Mouse (Mus musculus): Measurements from ENCODE around the gene Lrcol1. TPM values are rescaled to one million over a fixed set of nuclear protein-coding genes. Genes with fewer than 3 reads are reported as not detected.

Lrcol1 gene
- polyA plus RNA-seq, 1 experiment from 2014 or later: 2.8 TPM

DNA sequence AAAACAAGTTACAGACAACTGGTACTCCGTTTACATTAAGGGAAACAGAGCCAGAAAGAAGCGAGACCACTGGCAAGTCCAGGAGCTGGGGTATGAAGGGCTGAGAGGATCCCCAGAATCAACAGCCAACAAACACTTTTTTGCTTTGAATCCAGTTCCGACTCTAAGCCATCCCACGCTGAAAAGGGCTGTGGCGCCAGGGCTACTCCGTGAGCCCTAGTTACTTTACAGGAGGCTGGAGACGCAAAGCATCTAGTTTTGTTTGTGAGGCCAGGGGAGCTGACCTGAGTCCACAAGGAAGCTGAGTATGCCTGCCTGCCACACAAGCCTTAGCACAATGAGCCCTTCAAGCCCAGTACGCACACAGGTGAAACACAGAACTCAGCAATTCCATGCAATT, 42.8 kb downstream of the Lrcol1 start:
- peaks cover 8% of the 10 kb centered on the region; the same call in 1 of the 2 replicates for H3K27me3 ChIP-seq
- WGBS: 17% methylated on average over 8 of the region's 8 CpGs
- H3K27ac ChIP-seq: no peak overlapping the region
- H3K9ac ChIP-seq: peak overlapping the region; percentile 37
- peaks cover 17% of the 10 kb centered on the region for H3K4me1 ChIP-seq
- H3K4me2 ChIP-seq: peak overlapping the region; percentile 71
- H3K4me3 ChIP-seq: peak overlapping the region; percentile 50
- no peak for ATAC-seq (ENCODE audit: borderline replicate concordance, extremely low read depth, low FRiP score, low TSS enrichment)
- no peaks in the 10 kb centered on the region for H3K36me3 ChIP-seq
- no peaks in the 10 kb centered on the region for H3K9me3 ChIP-seq

- Histone ChIP-seq H3K36me3 (no peaks in the 10 kb centered on the region), H3K27ac (no peak overlapping the region), H3K4me3 (no peak overlapping the region), H3K27me3 (peaks cover 8% of the 10 kb centered on the region; the same call in 1 of the 2 replicates), H3K4me1 (peaks cover 17% of the 10 kb centered on the region), H3K4me2 (no peak overlapping the region), H3K9ac (no peak overlapping the region), H3K9me3 (no peaks in the 10 kb centered on the region)
- WGBS: 80% methylated on average over 4 of the region's 4 CpGs
- no peak for ATAC-seq (ENCODE audit: borderline replicate concordance, extremely low read depth, low FRiP score, low TSS enrichment)
Observed at GRCm38 (mm10) chr5:110390631-110391030, 46.1 kb downstream of the Lrcol1 start.

- 76% methylated on average over 5 of the region's 5 CpGs for WGBS
Observed at GRCm38 (mm10) chr5:110392727-110393126, 48.2 kb downstream of the Lrcol1 start.

DNA sequence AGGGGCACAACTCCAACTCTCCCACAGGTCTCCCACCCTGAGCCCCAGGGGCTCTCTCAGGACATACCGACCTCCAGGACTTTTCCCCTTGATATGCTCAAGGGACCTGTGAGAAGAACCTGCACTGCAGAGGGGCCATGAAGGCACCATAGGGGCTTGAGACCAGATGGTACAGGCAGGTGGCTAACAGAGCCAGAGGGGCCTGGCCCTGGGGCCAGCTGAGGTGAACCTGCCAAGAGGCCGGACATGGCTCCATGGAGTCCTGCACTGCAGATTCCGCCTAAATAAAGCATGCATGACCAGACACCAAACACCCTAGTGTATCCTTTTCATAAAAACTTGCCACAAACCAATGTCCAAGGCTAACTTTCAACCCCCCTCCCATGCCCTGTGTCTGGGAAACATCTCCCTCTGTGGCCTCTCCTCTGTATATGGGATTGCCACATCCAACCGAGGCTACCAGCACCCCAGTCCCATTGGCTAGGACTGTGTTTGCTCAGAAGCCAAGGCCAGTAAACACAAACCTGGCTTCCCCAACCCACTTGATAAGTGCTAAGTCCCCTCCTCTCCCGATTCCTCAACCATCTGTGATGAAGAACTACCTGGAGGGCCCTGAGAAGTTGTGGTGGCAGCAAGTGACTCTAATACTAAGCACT, 50.6 kb downstream of the Lrcol1 start:
- Histone ChIP-seq H3K4me3 (no peak overlapping the region), H3K4me1 (no peaks in the 10 kb centered on the region), H3K9me3 (no peaks in the 10 kb centered on the region), H3K9ac (no peak overlapping the region), H3K27me3 (no peaks in the 10 kb centered on the region), H3K4me2 (no peak overlapping the region), H3K27ac (no peak overlapping the region), H3K36me3 (no peaks in the 10 kb centered on the region)
- WGBS: 72% methylated on average over 5 of the region's 5 CpGs
- no peak for ATAC-seq (ENCODE audit: borderline replicate concordance, extremely low read depth, low FRiP score, low TSS enrichment)

More at GRCm38 (mm10) chr5:110392727-110393126, 48.2 kb downstream of the Lrcol1 start:
- no peaks in the 10 kb centered on the region for H3K36me3 ChIP-seq
- no peak overlapping the region for H3K27ac ChIP-seq
- H3K4me3 ChIP-seq: no peak overlapping the region
- H3K27me3 ChIP-seq: no peaks in the 10 kb centered on the region; the same call in 1 of the 2 replicates
- H3K9ac ChIP-seq: no peak overlapping the region
- H3K4me1 ChIP-seq: no peaks in the 10 kb centered on the region
- H3K4me2 ChIP-seq: no peak overlapping the region
- H3K9me3 ChIP-seq: no peaks in the 10 kb centered on the region
- ATAC-seq (ENCODE audit: borderline replicate concordance, extremely low read depth, low FRiP score, low TSS enrichment): no peak

DNA sequence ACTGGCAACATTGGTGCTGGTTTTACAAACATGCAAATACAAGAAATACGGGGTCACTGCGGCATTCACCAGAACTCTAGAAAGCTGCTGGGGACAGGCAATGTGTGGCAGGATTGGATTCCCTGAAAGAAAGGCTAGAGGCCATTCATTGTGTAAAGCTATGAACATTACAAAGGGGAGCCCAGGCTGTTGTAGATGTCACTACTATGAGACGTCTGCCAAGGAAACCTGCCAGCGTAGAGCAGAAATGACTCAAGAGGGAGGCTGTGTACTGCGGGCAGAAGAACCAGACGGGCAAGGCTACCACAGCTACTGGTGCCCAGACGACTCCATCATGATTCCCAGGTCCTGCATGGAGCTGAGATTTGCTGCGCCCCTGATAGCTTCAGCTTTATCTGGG, 56.6 kb downstream of the Lrcol1 start:
- Histone ChIP-seq H3K9ac (no peak overlapping the region), H3K4me2 (no peak overlapping the region), H3K27ac (no peak overlapping the region), H3K4me1 (no peaks in the 10 kb centered on the region), H3K9me3 (no peaks in the 10 kb centered on the region), H3K27me3 (no peaks in the 10 kb centered on the region), H3K4me3 (no peak overlapping the region), H3K36me3 (no peaks in the 10 kb centered on the region)
- 86% methylated on average over 8 of the region's 8 CpGs for WGBS
- no peak for ATAC-seq (ENCODE audit: borderline replicate concordance, extremely low read depth, low FRiP score, low TSS enrichment)

- Histone ChIP-seq H3K4me2 (no peak overlapping the region), H3K4me1 (no peaks in the 10 kb centered on the region), H3K9ac (no peak overlapping the region), H3K27me3 (no peaks in the 10 kb centered on the region), H3K4me3 (no peak overlapping the region), H3K36me3 (no peaks in the 10 kb centered on the region), H3K9me3 (no peaks in the 10 kb centered on the region), H3K27ac (no peak overlapping the region)
- no peak for ATAC-seq (ENCODE audit: borderline replicate concordance, extremely low read depth, low FRiP score, low TSS enrichment)
- 85% methylated on average over 2 of the region's 2 CpGs for WGBS
Observed at GRCm38 (mm10) chr5:110402557-110402956, 58.0 kb downstream of the Lrcol1 start.

DNA sequence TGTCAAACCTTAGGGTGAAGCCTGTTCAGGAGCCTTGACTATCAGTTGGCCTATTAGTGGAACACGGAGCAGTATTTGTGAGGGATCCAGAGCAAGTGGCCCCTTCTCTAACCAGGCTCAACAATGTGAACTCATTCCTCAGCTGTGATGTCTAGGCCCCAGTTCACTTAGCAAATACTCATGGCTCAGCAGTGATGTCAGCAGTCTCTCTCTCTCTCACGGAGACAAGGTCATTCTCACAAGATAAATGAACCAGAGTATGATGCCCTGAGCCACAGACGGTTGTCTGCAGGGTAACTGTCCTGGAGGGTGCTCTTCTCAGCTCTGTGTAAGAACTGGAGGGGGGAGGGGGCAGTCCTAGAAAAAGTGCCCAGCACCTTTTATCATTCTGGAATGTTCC, 59.4 kb downstream of the Lrcol1 start:
- no peak overlapping the region for H3K27ac ChIP-seq
- no peaks in the 10 kb centered on the region for H3K4me1 ChIP-seq
- H3K27me3 ChIP-seq: no peaks in the 10 kb centered on the region
- no peak overlapping the region for H3K9ac ChIP-seq
- no peak overlapping the region for H3K4me2 ChIP-seq
- H3K9me3 ChIP-seq: no peaks in the 10 kb centered on the region
- H3K4me3 ChIP-seq: no peak overlapping the region
- ATAC-seq (ENCODE audit: borderline replicate concordance, extremely low read depth, low FRiP score, low TSS enrichment): no peak
- H3K36me3 ChIP-seq: no peaks in the 10 kb centered on the region
- 31% methylated on average over 3 of the region's 3 CpGs for WGBS

Other genes starting within 250 kb of the Lrcol1 start
- 3.5 and 4.2 TPM in 2 replicates for gene Plcxd1, start 244.8 kb upstream of the Lrcol1 start, polyA plus RNA-seq (2015; fragmentation: Nextera tagmentation; extraction: Ambion mirVana)
- 37.5 and 37.6 TPM in 2 replicates for gene Gtpbp6, start 236.5 kb upstream of the Lrcol1 start, polyA plus RNA-seq (2015; fragmentation: Nextera tagmentation; extraction: Ambion mirVana)
- gene Zfp605, start 234.6 kb upstream of the Lrcol1 start, polyA plus RNA-seq (2015; fragmentation: Nextera tagmentation; extraction: Ambion mirVana): 4.3 and 5.8 TPM in 2 replicates
- gene Chfr, start 208.9 kb upstream of the Lrcol1 start, polyA plus RNA-seq (2015; fragmentation: Nextera tagmentation; extraction: Ambion mirVana): 39.5 and 41.7 TPM in 2 replicates
- gene Golga3, start 168.0 kb upstream of the Lrcol1 start, polyA plus RNA-seq (2015; fragmentation: Nextera tagmentation; extraction: Ambion mirVana): 18.0 and 22.0 TPM in 2 replicates
- gene Ankle2, start 113.7 kb upstream of the Lrcol1 start, polyA plus RNA-seq (2015; fragmentation: Nextera tagmentation; extraction: Ambion mirVana): 26.6 and 29.2 TPM in 2 replicates
- 57.5 and 57.9 TPM in 2 replicates for gene Pgam5, start 74.8 kb upstream of the Lrcol1 start, polyA plus RNA-seq (2015; fragmentation: Nextera tagmentation; extraction: Ambion mirVana)
- gene Pxmp2, start 58.5 kb upstream of the Lrcol1 start, polyA plus RNA-seq (2015; fragmentation: Nextera tagmentation; extraction: Ambion mirVana): 11.3 and 12.8 TPM in 2 replicates
- gene Pole, start 58.4 kb upstream of the Lrcol1 start, polyA plus RNA-seq (2015; fragmentation: Nextera tagmentation; extraction: Ambion mirVana): 35.2 and 36.0 TPM in 2 replicates
- 13.9 and 15.1 TPM in 2 replicates for gene P2rx2, start 1.5 kb upstream of the Lrcol1 start, polyA plus RNA-seq (2015; fragmentation: Nextera tagmentation; extraction: Ambion mirVana)
- 10.6 and 12.7 TPM in 2 replicates for gene Fbrsl1, start 103.8 kb downstream of the Lrcol1 start, polyA plus RNA-seq (2015; fragmentation: Nextera tagmentation; extraction: Ambion mirVana)
- gene Galnt9, start 199.6 kb downstream of the Lrcol1 start, polyA plus RNA-seq (2015; fragmentation: Nextera tagmentation; extraction: Ambion mirVana): 0.19 and 0.25 TPM in 2 replicates